Mouse (Mus musculus) embryonic fibroblast, embryonic 13.5 days (primary cell): ENCODE results near the gene Arl4a. TPM values are rescaled to one million over a fixed set of nuclear protein-coding genes. Genes with fewer than 3 reads are reported as not detected.
A peak's percentile ranks its signal among the peaks of the same experiment; 100 is the strongest.

ENCODE experiments used
- H3K27ac ChIP-seq: 2 replicates; pipeline ENCODE4 v1.5.1; 2012; ENCODE audit warnings: low read length, control low read depth, inconsistent platforms; ENCODE audit not compliant: insufficient read depth
- H3K4me1 ChIP-seq: 2 replicates; pipeline ENCODE4 v1.6.1; 2011; ENCODE audit warnings: low read length; ENCODE audit not compliant: control insufficient read depth, insufficient read depth
- H3K4me3 ChIP-seq: 2 replicates; pipeline ENCODE4 v1.5.1; 2011; ENCODE audit warnings: mild to moderate bottlenecking, control low read depth, low read length; ENCODE audit not compliant: insufficient read depth
- CTCF ChIP-seq: IDR thresholded peaks from 2 replicates; pipeline ENCODE4 v1.5.1; 2011; ENCODE audit warnings: mild to moderate bottlenecking, control low read depth, low read length, moderate library complexity, borderline replicate concordance; ENCODE audit not compliant: insufficient read depth
- POLR2A ChIP-seq: IDR thresholded peaks from 2 replicates; pipeline ENCODE4 v1.6.1; 2011; ENCODE audit warnings: low read depth, mild to moderate bottlenecking, control low read depth, low read length, moderate library complexity
- polyA plus RNA-seq: library from polyadenylated mRNA; stranded (reverse); fragments of >200 nt; gene quantifications from 2 replicates; pipeline ENCODE4 v1.2.4, GENCODE M21; 2011; ENCODE audit warnings: low read depth; ENCODE audit not compliant: missing spikeins, insufficient read length

Arl4a gene
- polyA plus RNA-seq, 1 experiment = 15.9 TPM

GRCm38 (mm10) chr12:40016648-40017460 is 21.0 kb downstream of the Arl4a start:
- H3K27ac ChIP-seq = no peak overlapping the region
- peak; percentile 30; the same call in 1 of the 2 replicates for TF ChIP-seq POLR2A
- TF ChIP-seq CTCF = no peak
- peak overlapping the region; percentile 5; the same call in 1 of the 2 replicates for H3K4me3 ChIP-seq
- H3K4me1 ChIP-seq = no peaks in the 10 kb centered on the region

DNA sequence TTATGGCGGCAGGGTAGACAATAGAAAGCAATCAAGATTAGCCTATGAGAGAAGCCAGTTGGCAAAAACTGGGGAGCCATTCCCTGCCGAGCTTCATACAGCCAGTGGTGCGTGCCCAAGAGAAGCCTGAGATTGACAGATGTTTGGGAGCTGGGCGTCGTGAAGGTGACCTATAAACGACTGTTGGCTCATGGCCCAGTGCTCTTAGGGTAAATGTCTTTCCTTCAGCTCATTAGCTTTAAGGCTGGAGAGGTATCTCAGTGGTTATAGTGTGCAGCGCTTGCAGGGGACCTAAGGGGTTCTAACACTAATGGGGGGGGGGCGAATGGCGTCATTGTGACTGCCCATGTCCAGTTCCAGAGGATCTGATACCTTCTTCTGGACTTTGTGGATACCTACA is 21.8 kb downstream of the Arl4a start:
- no peak overlapping the region for H3K4me3 ChIP-seq
- H3K27ac ChIP-seq = no peak overlapping the region
- no peaks in the 10 kb centered on the region for H3K4me1 ChIP-seq
- TF ChIP-seq POLR2A (no peak), CTCF (no peak)

GRCm38 (mm10) chr12:40009866-40010265 is 28.0 kb downstream of the Arl4a start:
- Histone ChIP-seq H3K4me1 (no peaks in the 10 kb centered on the region), H3K27ac (no peak overlapping the region), H3K4me3 (no peak overlapping the region)
- no peak for TF ChIP-seq POLR2A
- TF ChIP-seq CTCF = no peak

- Histone ChIP-seq H3K4me3 (no peak overlapping the region), H3K4me1 (no peaks in the 10 kb centered on the region), H3K27ac (no peak overlapping the region)
- no peak for TF ChIP-seq POLR2A
- TF ChIP-seq CTCF = no peak
Observed at GRCm38 (mm10) chr12:40008459-40008858, 29.4 kb downstream of the Arl4a start.

DNA sequence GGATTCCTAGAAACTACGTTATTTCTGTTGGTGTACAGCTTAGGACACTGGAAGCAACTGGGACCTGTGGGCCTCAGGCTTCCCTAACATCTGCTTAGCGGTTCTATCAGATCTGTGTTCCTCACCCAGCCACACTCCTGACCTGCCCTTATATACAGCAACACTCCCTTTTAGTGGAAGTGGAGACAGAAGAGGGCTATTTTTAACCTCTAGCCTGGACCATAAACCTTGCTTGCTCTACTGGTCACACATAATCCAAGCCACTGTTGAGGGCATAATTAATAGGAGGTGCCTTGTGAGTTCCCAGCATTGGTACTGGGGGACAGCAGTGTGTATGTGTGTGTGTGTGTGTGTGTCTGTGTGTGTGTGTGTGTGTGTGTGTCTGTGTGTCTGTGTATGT is 33.1 kb downstream of the Arl4a start:
- Histone ChIP-seq H3K27ac (no peak overlapping the region), H3K4me3 (no peak overlapping the region), H3K4me1 (no peaks in the 10 kb centered on the region)
- no peak for TF ChIP-seq POLR2A

DNA sequence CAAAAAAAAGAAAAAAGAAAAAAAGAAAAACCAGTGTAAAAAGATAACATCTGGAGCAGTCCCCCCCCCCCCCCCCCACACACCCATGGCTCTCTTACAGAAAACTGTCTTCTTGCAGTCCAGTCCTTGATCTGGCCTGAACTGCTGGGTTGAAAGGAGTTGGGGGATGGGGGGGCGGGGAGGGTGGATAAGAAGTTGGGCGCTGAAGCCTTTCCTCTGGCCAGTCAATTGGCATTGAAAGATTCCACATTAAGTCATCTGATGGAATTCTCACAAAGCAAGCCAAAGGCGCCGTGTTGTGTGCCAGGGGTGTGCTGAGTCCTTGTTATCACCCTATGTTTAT is 39.0 kb downstream of the Arl4a start:
- no peaks in the 10 kb centered on the region for H3K4me1 ChIP-seq
- no peak overlapping the region for H3K4me3 ChIP-seq
- H3K27ac ChIP-seq = no peak overlapping the region
- TF ChIP-seq POLR2A (no peak), CTCF (no peak)

DNA sequence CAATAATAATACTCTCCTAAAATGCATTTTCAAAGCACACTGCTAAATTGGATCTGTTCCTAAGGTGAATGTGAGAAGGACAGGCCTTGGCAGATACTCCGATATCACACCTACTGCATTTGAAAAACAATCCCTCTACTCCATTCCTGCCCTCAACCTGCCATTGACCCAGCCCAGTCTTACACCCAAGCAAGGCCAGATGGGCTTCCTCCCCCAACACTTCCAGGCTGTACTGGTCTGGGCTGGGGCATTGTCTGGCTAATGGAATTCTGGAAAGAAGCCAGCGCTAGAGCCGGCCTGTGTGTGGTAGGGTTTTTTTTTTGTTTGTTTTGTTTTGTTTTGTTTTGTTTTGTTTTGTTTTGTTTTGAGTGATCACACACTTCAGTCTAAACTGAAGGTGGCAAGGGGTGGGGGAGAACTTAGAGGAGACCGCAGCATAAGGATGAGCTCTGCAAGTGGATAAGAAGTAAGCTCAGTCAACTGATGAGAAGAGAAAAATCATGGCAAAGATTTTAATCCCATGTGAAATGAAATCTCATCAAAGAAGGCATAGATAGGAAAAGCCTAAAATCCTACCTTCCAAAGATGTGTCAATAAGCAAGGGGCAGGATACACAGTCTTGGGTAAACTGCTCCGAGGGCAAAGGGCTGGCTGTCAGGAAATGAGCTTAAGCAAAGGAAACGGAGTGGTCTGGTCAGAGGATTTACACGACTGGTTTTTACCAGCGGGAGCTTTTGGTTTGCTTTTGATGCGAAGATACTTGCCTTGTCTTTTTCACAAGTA is 39.6 kb downstream of the Arl4a start:
- Histone ChIP-seq H3K27ac (no peak overlapping the region), H3K4me1 (no peaks in the 10 kb centered on the region), H3K4me3 (no peak overlapping the region)
- TF ChIP-seq POLR2A (no peak), CTCF (no peak)

DNA sequence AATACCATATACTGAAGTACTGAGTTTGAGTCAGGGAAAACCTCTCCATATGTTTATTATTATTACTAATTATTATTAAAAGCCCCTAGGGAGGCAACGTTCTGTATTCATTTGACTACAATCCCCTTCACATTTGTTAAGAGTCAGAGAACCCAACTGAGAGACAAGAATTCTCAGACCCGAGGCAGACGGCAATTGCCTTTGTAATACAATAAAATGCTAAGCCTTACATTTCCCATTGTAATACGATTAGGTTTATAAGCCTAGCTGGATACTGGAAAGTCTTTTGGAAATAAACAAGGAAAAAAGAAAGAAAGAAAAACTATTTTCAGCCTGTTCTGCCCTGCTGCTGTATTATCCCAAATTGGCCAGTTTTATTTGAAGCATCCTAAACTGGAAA is 40.2 kb downstream of the Arl4a start:
- H3K27ac ChIP-seq = no peak overlapping the region
- no peaks in the 10 kb centered on the region for H3K4me1 ChIP-seq
- H3K4me3 ChIP-seq = no peak overlapping the region
- no peak for TF ChIP-seq POLR2A
- no peak for TF ChIP-seq CTCF

DNA sequence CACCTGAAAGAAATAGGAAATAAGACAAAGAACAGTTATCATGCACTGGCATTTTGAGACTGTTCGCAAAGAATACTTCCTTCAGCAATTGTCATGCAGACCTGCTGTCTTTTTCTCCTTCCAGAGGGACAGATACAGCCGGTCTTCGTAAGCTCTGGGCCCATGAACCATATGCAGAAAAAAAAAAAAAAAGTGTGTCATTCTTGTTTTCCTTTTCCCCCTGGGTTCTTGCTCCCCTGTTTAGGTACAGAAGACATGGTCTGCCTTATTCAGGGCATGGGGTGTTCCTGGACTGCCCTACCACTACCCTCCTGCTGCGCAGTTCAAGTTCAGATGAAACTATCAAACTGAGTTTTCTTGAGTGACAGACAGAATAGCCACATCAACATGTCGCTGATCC is 41.8 kb downstream of the Arl4a start:
- Histone ChIP-seq H3K27ac (no peak overlapping the region), H3K4me3 (no peak overlapping the region), H3K4me1 (no peaks in the 10 kb centered on the region)
- TF ChIP-seq CTCF = no peak
- no peak for TF ChIP-seq POLR2A

- Histone ChIP-seq H3K27ac (no peak overlapping the region), H3K4me1 (no peaks in the 10 kb centered on the region), H3K4me3 (no peak overlapping the region)
- no peak for TF ChIP-seq CTCF
- no peak for TF ChIP-seq POLR2A
Observed at GRCm38 (mm10) chr12:39995609-39996008, 42.2 kb downstream of the Arl4a start.
